Mouse (Mus musculus): Measurements from ENCODE around the gene Fbxo27. TPM values are rescaled to one million over a fixed set of nuclear protein-coding genes. Genes with fewer than 3 reads are reported as not detected.
"Not testable (repeated sequence)": the region's sequence is repeated elsewhere in the genome, so short reads cannot be mapped to it uniquely, and the experiment has no call there.

Gene Fbxo27
- under 1 TPM; 0.47 to 0.84 TPM for total RNA-seq (2021)
- long read RNA-seq, experiment 1: 0 reads
- long read RNA-seq, experiment 2: 0 reads

DNA sequence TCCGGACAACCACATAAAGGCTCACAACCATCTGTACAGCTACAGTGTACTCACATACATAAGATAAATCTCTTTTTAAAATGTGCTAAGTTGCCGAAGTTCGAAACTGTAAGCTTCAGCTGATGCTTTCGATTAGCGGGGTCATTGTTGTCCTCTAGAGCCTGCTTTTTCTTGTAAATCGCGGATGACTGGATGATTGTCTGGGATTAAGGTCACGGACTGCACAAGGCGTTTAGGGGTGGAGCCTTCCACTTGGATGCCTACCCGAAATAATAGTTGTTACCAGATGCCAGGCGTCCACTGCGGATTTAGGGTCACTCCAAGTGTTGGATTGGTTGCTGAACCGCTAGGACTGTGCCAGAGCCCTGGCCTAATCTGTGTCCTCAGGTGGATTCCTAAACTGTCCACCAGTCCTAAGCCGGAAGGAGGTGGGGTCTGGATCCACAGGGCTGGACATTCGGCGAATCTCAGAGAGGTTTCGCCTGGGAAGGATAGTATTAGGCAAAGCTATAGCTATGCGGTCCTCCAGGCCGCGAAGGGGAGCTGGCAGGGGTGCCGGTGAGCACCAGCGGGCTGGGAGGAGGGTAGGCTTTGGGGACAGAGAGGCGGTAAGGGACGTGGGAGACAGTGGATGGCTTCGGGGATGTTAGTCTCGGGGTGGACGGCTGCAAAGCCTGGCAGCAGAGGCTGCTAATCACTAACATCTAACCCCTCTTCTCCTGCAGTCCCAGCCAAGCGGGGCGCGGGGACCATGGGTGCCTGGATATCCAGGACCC lies at the start of gene Fbxo27:
Gene Fbxo27, plus strand, starts transcription at position 305 of the 776 bp plus-strand sequence.
- Histone ChIP-seq H3K4me3 (peak within 1 kb of the TSS; percentile 78), H3K27ac (peak within 1 kb of the TSS; percentile 72)
- no peak for TF ChIP-seq CTCF (IDR thresholded peaks at IDR 0.05)
- peak; percentile 49 for DNase-seq
- intact Hi-C loops (cut with DNase I): no loop called here

DNA sequence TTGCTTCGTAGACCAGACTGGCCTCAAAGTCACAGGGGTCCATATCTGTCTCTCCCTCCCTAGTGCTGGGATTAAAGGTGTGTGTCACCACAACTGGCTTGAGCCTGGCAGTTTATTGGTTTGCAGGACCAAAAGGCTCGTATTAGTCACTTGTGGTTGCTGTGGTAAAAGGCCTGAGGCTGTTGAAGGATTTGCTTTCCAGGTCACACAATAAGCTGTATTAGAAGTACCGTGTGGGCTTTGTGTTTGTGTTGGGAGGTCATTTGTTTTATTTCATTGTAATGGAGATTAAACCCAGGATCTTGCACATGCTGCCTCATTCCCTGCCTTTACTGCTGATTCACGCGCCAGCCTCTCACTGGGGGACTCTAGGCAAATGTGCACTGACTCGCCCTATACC lies 47.3 kb upstream of the Fbxo27 start:
- no peak for DNase-seq
- no peak for TF ChIP-seq CTCF (IDR thresholded peaks at IDR 0.05)
- Histone ChIP-seq H3K27ac (no peak overlapping the region), H3K4me3 (no peak overlapping the region)
- intact Hi-C loops (cut with DNase I): no loop called here

DNA sequence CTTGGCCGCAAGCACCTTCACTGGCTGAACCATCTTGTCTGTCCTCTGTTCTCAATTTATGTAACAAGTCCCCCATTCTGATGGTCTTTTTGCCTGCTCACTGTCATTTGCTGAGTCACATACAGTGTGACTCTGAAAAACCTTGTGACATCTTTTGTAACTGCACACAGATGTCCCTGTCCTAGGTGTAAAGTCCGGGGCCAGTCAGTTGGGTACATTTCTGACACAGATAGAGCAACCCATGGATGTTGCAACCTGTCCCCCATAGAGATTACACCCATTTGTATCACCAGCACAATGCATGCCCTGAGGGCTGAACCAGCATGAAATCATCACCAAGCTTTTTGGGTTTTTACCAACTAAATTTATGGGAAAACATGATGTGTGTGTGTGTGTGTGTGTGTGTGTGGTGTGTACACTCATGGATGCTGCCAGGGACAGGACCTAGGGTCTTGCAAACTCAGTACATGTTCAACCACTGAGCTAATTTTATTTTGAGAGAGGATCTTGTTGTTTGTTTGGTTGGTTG lies 46.6 kb upstream of the Fbxo27 start:
- DNase-seq: no peak
- no peak overlapping the region for H3K27ac ChIP-seq
- TF ChIP-seq CTCF (IDR thresholded peaks at IDR 0.05): no peak
- H3K4me3 ChIP-seq: no peak overlapping the region
- intact Hi-C loops (cut with DNase I): no loop called here

DNA sequence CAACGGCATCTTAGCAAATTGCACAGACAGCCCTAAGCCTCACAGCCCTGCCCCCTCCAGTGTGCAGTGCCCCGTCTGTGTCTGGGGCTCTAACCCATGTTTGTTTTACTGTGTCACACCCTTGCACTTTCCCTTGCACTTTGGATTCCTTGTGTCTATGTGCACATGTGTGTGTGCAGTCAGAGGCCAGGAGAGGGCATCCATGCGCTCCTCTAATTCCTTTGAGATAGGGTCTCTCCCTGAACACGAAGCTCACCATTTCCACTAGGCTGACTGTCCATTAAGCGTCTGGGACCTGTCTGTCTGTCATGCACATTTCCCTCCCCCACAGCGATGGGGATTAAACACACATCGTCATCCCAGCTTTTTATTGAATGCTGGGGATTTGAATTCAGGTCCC lies 45.6 kb upstream of the Fbxo27 start:
- no peak overlapping the region for H3K4me3 ChIP-seq
- intact Hi-C loops (cut with DNase I): no loop called here
- no peak for DNase-seq
- H3K27ac ChIP-seq: no peak overlapping the region
- no peak for TF ChIP-seq CTCF (IDR thresholded peaks at IDR 0.05)

DNA sequence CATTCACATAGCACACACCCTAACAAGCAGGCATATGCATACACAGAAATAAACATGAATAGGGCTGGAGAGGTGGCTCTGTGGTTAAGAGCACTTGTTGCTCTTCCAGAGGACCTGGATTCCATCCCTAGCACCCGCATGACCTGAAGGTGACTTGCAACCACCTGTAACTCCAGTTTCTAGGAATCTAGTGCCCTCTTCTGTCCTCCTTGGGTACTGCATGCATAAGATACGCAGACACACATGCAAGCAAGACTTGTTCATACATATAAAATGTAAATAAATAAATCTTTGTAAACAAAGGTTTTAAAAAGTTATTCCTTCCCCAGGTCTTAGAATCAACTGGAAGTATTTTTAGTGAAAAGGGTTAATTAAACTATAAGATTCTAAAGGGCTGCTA lies 41.5 kb upstream of the Fbxo27 start:
- peak; percentile 13; the same call in 1 of the 2 replicates for TF ChIP-seq CTCF (IDR thresholded peaks at IDR 0.05)
- intact Hi-C loops (cut with DNase I): no loop called here
- no peak overlapping the region for H3K4me3 ChIP-seq

DNA sequence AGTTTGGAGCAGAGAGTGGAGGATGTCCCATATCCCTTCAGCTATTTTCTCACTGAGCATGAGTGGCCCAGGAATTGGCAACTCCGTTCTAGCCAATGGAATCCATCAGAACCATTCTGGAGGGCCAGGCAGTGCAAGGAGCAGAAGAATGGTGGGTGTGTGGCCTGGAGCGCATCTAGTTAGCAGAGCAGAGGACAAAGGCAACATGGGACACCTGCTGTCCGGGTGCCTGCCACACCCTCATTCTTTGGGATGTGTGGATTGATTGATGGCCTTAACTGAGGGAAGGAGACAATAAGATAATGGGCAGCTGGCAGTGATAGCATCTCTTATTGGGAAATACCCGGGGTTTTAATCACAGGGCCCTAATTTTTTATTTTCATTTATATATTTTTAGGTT lies 36.2 kb upstream of the Fbxo27 start:
- intact Hi-C loops (cut with DNase I): no loop called here
- Histone ChIP-seq H3K27ac (no peak overlapping the region), H3K4me3 (no peak overlapping the region)
- no peak for TF ChIP-seq CTCF (IDR thresholded peaks at IDR 0.05)
- no peak for DNase-seq

More for the DNA sequence above, 41.5 kb upstream of the Fbxo27 start:
- H3K27ac ChIP-seq: no peak overlapping the region
- no peak for DNase-seq

GRCm38 (mm10) chr7:28665620-28666579 lies 26.7 kb upstream of the Fbxo27 start:
- no peak overlapping the region for H3K27ac ChIP-seq
- peak; percentile 38 for DNase-seq
- H3K4me3 ChIP-seq: peak overlapping the region; percentile 51
- TF ChIP-seq CTCF (IDR thresholded peaks at IDR 0.05): no peak
- intact Hi-C loops (cut with DNase I): no loop called here

DNA sequence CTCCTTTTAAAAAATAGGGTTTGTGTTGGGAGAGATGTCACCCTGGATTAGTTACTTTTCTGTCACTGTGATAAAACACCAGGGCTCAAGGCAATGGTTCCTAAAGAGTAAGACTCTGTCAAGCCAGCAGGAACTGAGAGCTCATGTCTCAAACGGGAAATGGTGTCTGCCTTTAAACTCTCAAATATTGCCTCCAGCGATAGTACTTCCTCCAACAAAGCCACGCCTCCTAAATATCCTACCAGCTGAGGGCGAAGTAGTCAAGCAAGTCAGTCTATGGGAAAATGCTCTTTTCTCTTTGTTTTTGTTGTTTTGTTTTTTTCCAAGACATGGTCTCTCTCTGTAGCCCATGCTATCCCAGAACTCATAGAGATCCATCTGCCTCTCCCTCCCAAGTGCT lies 21.5 kb upstream of the Fbxo27 start:
- DNase-seq: no peak
- intact Hi-C loops (cut with DNase I): no loop called here
- no peak for TF ChIP-seq CTCF (IDR thresholded peaks at IDR 0.05)
- H3K27ac ChIP-seq: no peak overlapping the region
- H3K4me3 ChIP-seq: no peak overlapping the region

- DNase-seq: no peak
- H3K27ac ChIP-seq: no peak overlapping the region
- TF ChIP-seq CTCF (IDR thresholded peaks at IDR 0.05): no peak
- intact Hi-C loops (cut with DNase I): no loop called here
- no peak overlapping the region for H3K4me3 ChIP-seq
These were observed 20.4 kb upstream of the Fbxo27 start for GRCm38 (mm10) chr7:28672276-28672675.

- intact Hi-C loops (cut with DNase I); DNase-seq; H3K27ac ChIP-seq; H3K4me3 ChIP-seq: not testable (repeated sequence)
These were observed 19.9 kb upstream of the Fbxo27 start for GRCm38 (mm10) chr7:28672786-28673185.

- Histone ChIP-seq H3K4me3 (peak overlapping the region; percentile 14), H3K27ac (no peak overlapping the region)
- intact Hi-C loops (cut with DNase I): no loop called here
- no peak for DNase-seq
- no peak for TF ChIP-seq CTCF (IDR thresholded peaks at IDR 0.05)
These were observed 17.7 kb upstream of the Fbxo27 start for GRCm38 (mm10) chr7:28674994-28675393.

DNA sequence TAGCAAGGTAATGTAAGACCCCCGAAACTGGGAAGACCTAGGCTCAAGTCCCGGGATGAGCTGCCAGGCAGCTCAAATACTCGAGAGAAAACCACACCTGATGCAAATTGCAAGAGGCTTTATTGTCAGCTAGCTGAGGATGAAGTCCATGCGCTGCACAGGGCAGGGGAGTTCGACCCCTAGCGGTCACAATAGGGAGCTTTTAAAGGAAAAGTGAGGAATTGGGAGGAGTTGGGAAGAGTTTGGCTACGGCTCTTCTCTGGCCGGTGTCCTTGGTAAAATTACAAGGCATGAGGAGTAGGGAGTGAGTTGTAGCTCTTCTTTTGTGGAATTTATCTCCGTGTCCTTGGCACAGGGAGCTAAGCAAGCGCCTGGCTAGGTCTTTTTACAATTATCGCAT lies 16.9 kb upstream of the Fbxo27 start:
- DNase-seq: peak; percentile 26
- H3K27ac ChIP-seq: no peak overlapping the region
- peak; percentile 45 for TF ChIP-seq CTCF (IDR thresholded peaks at IDR 0.05)
- intact Hi-C loops (cut with DNase I): no loop called here
- H3K4me3 ChIP-seq: peak overlapping the region; percentile 14

Data from gastrocnemius, adult 2 months (tissue).